Mouse (Mus musculus) E14TG2a.4 (cell line): ENCODE results near the gene Trim10.
"Not testable (repeated sequence)": the region's sequence is repeated elsewhere in the genome, so short reads cannot be mapped to it uniquely, and the experiment has no call there.

Experiments used
- H3K27me3 ChIP-seq: 2 replicates; pipeline ENCODE4 v1.6.1; 2014; ENCODE audit warnings: low read length, control low read depth; ENCODE audit not compliant: insufficient read depth
- H3K36me3 ChIP-seq: 2 replicates; pipeline ENCODE4 v1.6.1; 2014; ENCODE audit warnings: low read length, control low read depth; ENCODE audit not compliant: insufficient read depth
- H3K4me1 ChIP-seq: replicated peaks from 2 replicates; pipeline ENCODE4 v1.6.1; 2014; ENCODE audit warnings: low read depth, low read length, control low read depth
- H3K4me3 ChIP-seq: replicated peaks from 2 replicates; pipeline ENCODE4 v1.5.1; 2014; ENCODE audit warnings: mild to moderate bottlenecking, low read length
- H3K9me3 ChIP-seq: 2 replicates; pipeline ENCODE4 v1.6.1; 2014; ENCODE audit warnings: low read length, control low read depth
- CTCF ChIP-seq: conservative IDR thresholded peaks from 2 replicates; pipeline ENCODE4 v1.5.1; 2014; ENCODE audit warnings: low read length
- NANOG ChIP-seq: IDR thresholded peaks from 2 replicates; pipeline ENCODE4 v1.6.1; 2014; ENCODE audit warnings: borderline replicate concordance, low read length, mixed read lengths
- POU5F1 ChIP-seq: IDR thresholded peaks from 2 replicates; pipeline ENCODE4 v1.6.1; 2014; ENCODE audit warnings: low read length, borderline replicate concordance

Gene Trim10

DNA sequence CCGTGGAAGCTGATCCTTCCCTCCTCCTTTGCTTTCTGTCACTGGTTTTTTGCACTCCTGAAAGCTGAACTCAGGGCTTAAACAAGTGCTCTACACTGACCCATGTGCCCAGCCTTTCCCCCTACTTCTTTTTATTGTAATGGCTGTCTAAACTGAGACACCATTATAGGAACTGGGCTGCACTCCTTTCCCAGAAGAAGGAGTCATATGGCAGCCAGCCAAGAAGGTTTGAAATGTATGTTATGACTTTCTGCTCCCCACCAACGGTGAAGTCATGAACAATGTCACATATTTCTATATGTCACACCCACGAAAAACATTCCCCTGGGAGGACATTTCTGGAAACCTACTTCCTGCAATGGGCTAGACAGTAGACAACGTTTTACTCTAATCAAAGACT is 5.3 kb downstream of the Trim10 start:
- Histone ChIP-seq H3K27me3 (peaks cover 20% of the 10 kb centered on the region), H3K4me1 (peaks cover 4% of the 10 kb centered on the region; the same call in 1 of the 2 replicates), H3K4me3 (no peak overlapping the region), H3K9me3 (no peaks in the 10 kb centered on the region), H3K36me3 (no peaks in the 10 kb centered on the region)
- TF ChIP-seq POU5F1 (no peak), NANOG (no peak), CTCF (no peak)

GRCm38 (mm10) chr17:36883350-36883749 is 14.0 kb downstream of the Trim10 start:
- Histone ChIP-seq H3K4me1 (no peaks in the 10 kb centered on the region), H3K4me3 (no peak overlapping the region), H3K9me3 (peaks cover 17% of the 10 kb centered on the region; the same call in 1 of the 2 replicates), H3K27me3 (no peaks in the 10 kb centered on the region), H3K36me3 (no peaks in the 10 kb centered on the region)
- no peak for TF ChIP-seq NANOG
- no peak for TF ChIP-seq CTCF
- TF ChIP-seq POU5F1: no peak

DNA sequence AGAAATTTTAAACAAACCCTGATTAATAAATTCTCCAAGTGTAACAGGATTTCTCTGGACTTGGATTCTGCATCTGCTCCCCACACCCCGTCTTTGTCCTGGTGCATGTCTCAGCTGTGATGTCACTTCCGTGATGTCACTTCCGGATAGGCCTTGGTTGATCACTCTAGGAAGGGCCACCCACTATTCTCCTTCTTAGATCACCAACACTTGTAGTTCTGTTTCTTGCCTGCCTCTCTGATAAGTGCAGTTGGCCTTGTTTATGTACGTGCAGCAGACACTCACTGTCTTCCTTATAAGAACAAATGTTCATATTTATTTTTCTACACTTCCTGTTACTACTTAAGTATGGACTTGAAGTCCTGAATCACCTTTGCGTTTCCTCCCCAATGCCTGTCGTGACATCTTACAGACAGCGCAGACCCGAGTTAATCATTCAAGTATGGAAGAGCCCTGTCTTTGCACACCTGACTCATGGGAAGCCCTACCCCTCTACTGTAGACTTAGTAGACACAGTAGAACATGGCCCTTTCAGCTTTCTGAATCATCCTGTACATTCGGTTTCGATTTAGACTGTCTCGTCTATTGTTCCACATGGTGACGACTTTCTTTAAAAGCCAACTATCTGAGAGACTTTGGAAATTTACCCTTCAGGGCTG is 15.9 kb downstream of the Trim10 start:
- TF ChIP-seq CTCF (no peak), POU5F1 (no peak), NANOG (no peak)
- no peak overlapping the region for H3K4me3 ChIP-seq
- no peaks in the 10 kb centered on the region for H3K4me1 ChIP-seq
- peaks cover 17% of the 10 kb centered on the region; the same call in 1 of the 2 replicates for H3K9me3 ChIP-seq
- H3K27me3 ChIP-seq: no peaks in the 10 kb centered on the region
- H3K36me3 ChIP-seq: no peaks in the 10 kb centered on the region

GRCm38 (mm10) chr17:36890073-36890903 is 20.9 kb downstream of the Trim10 start, which contains the start of gene Trim40:
Gene Trim40 (minus strand): TSS chr17:36890123.
- Histone ChIP-seq H3K9me3 (no peaks in the 10 kb centered on the region), H3K27me3 (no peaks in the 10 kb centered on the region), H3K36me3 (no peaks in the 10 kb centered on the region), H3K4me3 (no peak within 1 kb of the TSS), H3K4me1 (peaks cover 20% of the 10 kb centered on the region)
- TF ChIP-seq POU5F1: no peak
- no peak for TF ChIP-seq CTCF
- no peak for TF ChIP-seq NANOG

DNA sequence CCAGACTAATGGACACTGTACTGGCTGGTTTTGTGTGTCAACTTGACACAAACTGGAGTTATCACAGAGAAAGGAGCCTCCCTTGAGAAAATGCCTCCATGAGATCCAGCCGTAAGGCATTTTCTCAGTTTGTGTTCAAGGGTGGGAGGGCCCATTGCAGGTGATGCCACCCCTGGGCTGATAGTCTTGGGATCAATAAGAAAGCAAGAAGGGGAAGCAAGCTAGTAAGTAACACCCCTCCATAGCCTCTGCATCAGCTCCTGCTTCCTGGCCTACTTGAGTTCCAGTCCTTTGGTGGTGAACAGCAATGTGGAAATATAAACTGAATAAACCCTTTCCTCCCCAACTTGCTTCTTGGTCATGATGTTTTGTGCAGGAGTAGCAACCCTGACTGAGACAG is 22.1 kb downstream of the Trim10 start:
- H3K27me3 ChIP-seq, H3K4me3 ChIP-seq, H3K36me3 ChIP-seq, H3K9me3 ChIP-seq: not testable (repeated sequence)
- peaks cover 25% of the 10 kb centered on the region for H3K4me1 ChIP-seq

GRCm38 (mm10) chr17:36892362-36892761 is 23.0 kb downstream of the Trim10 start:
- TF ChIP-seq POU5F1: no peak
- peak; percentile 64 for TF ChIP-seq CTCF
- Histone ChIP-seq H3K27me3 (no peaks in the 10 kb centered on the region), H3K4me3 (no peak overlapping the region), H3K36me3 (no peaks in the 10 kb centered on the region), H3K4me1 (peaks cover 27% of the 10 kb centered on the region), H3K9me3 (no peaks in the 10 kb centered on the region)

- TF ChIP-seq CTCF (no peak), NANOG (no peak), POU5F1 (no peak)
- peaks cover 27% of the 10 kb centered on the region for H3K4me1 ChIP-seq
- no peaks in the 10 kb centered on the region for H3K27me3 ChIP-seq
These were observed 24.0 kb downstream of the Trim10 start for GRCm38 (mm10) chr17:36893387-36893786.

DNA sequence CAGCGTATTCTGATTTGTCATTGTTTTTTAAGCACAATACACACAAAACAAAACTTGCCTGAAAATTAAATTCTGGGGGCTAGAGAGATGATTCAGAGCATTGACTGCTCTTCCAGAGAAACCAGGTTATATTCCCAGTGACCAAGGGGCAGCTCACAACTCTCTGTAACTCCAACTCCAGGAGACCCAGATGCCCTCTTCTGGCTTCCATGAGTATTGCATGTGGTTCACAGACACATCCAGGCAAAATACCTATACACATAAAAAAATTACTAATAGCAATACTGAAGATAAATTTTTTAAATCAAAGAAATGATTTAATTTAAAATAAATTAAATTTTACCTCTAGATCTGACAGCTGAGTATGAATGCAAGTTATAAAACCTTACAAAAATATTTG is 27.2 kb downstream of the Trim10 start:
- Histone ChIP-seq H3K27me3 (no peaks in the 10 kb centered on the region), H3K36me3 (no peaks in the 10 kb centered on the region), H3K4me1 (peaks cover 32% of the 10 kb centered on the region), H3K4me3 (no peak overlapping the region), H3K9me3 (no peaks in the 10 kb centered on the region)
- no peak for TF ChIP-seq POU5F1
- peak; percentile 56 for TF ChIP-seq CTCF

More at GRCm38 (mm10) chr17:36893387-36893786, 24.0 kb downstream of the Trim10 start:
- Histone ChIP-seq H3K9me3 (no peaks in the 10 kb centered on the region), H3K36me3 (no peaks in the 10 kb centered on the region), H3K4me3 (no peak overlapping the region)
